Mouse (Mus musculus) forebrain, embryonic 10.5 days (tissue): ENCODE measurements around the gene Ddr1. TPM values are rescaled to one million over a fixed set of nuclear protein-coding genes. Genes with fewer than 3 reads are reported as not detected.

ENCODE experiments used
- DNase-seq: peaks from one replicate; pipeline ENCODE4 v3.0.0-alpha.2; 2017; ENCODE audit warnings: low spot score; ENCODE audit errors: extremely low spot score
- H3K27ac ChIP-seq: fragments of 300-500 bp; sonication (generic); 2 replicates; pipeline ENCODE4 v1.5.1; 2016; ENCODE audit warnings: mild to moderate bottlenecking
- H3K27me3 ChIP-seq: fragments of 300-500 bp; sonication (generic); 2 replicates; pipeline ENCODE4 v1.6.1; 2016; ENCODE audit warnings: mild to moderate bottlenecking; ENCODE audit not compliant: poor library complexity, severe bottlenecking
- H3K36me3 ChIP-seq: fragments of 300-500 bp; sonication (generic); replicated peaks from 2 replicates; pipeline ENCODE4 v1.6.1; 2016; ENCODE audit warnings: mild to moderate bottlenecking, moderate library complexity
- H3K4me1 ChIP-seq: fragments of 300-500 bp; sonication (generic); 2 replicates; pipeline ENCODE4 v1.6.1; 2016
- H3K4me3 ChIP-seq: fragments of 300-500 bp; sonication (generic); 2 replicates; pipeline ENCODE4 v1.5.1; 2016; ENCODE audit warnings: mild to moderate bottlenecking, moderate library complexity
- H3K9me3 ChIP-seq: fragments of 300-500 bp; sonication (generic); 2 replicates; pipeline ENCODE4 v1.6.1; 2016; ENCODE audit warnings: mild to moderate bottlenecking, moderate library complexity
- whole genome bisulfite sequencing: fragments of 180-500 bp; shearing (Covaris S2); methylation state at CpG from one replicate; pipeline ENCODE4 v1.1.7; 2016; 5-methylcytosine and 5-hydroxymethylcytosine counted together
- polyA plus RNA-seq: library from polyadenylated mRNA; unstranded; fragments of >200 nt; fragmentation: Nextera tagmentation; extraction: Ambion mirVana; gene quantifications from 2 replicates; pipeline ENCODE4 v1.2.1, GENCODE M21; 2016

The Ddr1 gene
- polyA plus RNA-seq, 1 experiment from 2014 or later, result 112 TPM

GRCm38 (mm10) chr17:35716114-35716513 lies 11.7 kb upstream of the Ddr1 start:
- Histone ChIP-seq H3K4me3 (no peak overlapping the region), H3K4me1 (peaks cover 31% of the 10 kb centered on the region), H3K27ac (no peak overlapping the region), H3K9me3 (peaks cover 6% of the 10 kb centered on the region; the same call in 1 of the 2 replicates), H3K36me3 (no peaks in the 10 kb centered on the region), H3K27me3 (no peaks in the 10 kb centered on the region; the same call in 1 of the 2 replicates)
- WGBS, result 92% methylated on average over 3 of the region's 3 CpGs
- no peak for DNase-seq

DNA sequence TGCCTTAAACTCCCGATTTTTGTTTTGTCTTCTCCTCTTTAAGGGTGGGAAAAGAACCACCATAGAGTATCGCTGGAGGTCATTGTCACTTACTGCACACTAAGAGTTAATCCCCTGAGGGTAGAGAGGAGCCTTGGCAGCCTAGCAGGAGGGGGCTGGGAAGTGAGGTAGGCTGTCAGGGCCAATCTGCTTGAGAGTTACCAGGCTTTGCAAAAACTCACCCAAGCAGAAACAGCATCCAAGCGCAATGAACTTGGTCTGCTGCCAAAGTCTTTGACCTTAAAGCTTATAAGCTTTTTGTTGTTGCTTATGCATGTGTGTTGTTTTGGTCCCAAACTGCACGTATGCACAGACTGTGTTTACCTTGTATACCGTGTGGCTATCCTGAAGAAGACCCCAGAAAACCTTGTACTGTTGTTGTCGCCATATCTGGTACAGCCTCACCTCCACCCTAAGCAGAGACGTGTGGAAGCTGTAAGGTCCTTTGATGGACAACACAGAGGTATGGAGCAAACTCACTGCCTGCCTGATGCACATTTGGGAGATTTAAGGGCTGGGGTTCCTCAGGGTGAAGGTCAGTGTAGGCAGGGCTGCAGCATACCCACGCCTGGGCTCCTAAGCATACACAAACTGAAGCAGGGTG lies 6.4 kb upstream of the Ddr1 start:
- 31% methylated on average over 8 of the region's 8 CpGs for WGBS
- H3K27me3 ChIP-seq, result no peaks in the 10 kb centered on the region
- H3K4me1 ChIP-seq, result peaks cover 42% of the 10 kb centered on the region
- H3K9me3 ChIP-seq, result no peaks in the 10 kb centered on the region
- peak; percentile 70 for DNase-seq
- peak overlapping the region; percentile 90 for H3K27ac ChIP-seq
- H3K36me3 ChIP-seq, result no peaks in the 10 kb centered on the region
- H3K4me3 ChIP-seq, result peak overlapping the region; percentile 29

GRCm38 (mm10) chr17:35708611-35709010 lies 4.2 kb upstream of the Ddr1 start:
- no peak overlapping the region for H3K4me3 ChIP-seq
- no peaks in the 10 kb centered on the region for H3K36me3 ChIP-seq
- H3K27me3 ChIP-seq, result peaks cover 6% of the 10 kb centered on the region
- WGBS, result 83% methylated on average over 2 of the region's 2 CpGs
- DNase-seq, result no peak
- H3K4me1 ChIP-seq, result peaks cover 64% of the 10 kb centered on the region
- H3K27ac ChIP-seq, result no peak overlapping the region
- no peaks in the 10 kb centered on the region for H3K9me3 ChIP-seq

- no peak for DNase-seq
- H3K27ac ChIP-seq, result no peak overlapping the region
- peaks cover 68% of the 10 kb centered on the region for H3K4me1 ChIP-seq
- peaks cover 7% of the 10 kb centered on the region for H3K27me3 ChIP-seq
- 72% methylated on average over 7 of the region's 7 CpGs for WGBS
- H3K36me3 ChIP-seq, result no peaks in the 10 kb centered on the region
- H3K4me3 ChIP-seq, result no peak overlapping the region
- no peaks in the 10 kb centered on the region for H3K9me3 ChIP-seq
Observed at GRCm38 (mm10) chr17:35707929-35708328, 3.5 kb upstream of the Ddr1 start.

DNA sequence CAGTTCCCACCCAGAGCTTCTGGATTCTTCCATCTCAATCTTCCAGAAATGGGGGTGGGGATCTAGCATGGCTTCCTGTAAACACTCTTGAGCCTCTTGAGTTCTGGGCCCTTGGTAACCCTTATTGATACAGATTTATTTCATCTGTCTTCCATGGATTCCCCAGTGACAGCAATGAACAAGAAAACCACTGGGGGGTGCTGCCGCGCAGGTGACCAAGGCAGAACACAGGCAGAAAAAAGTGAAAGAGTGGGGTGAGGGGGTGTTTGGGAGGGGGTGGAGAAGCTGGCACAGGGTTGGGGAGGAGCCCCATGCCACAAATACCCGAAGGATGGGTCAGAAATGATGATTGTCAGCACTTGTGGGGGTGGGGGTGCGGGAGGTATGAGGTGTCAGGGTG lies 1.4 kb upstream of the Ddr1 start:
- Histone ChIP-seq H3K27me3 (peaks cover 27% of the 10 kb centered on the region), H3K4me1 (peaks cover 72% of the 10 kb centered on the region), H3K36me3 (no peaks in the 10 kb centered on the region), H3K4me3 (no peak overlapping the region), H3K9me3 (no peaks in the 10 kb centered on the region), H3K27ac (peak overlapping the region; percentile 99)
- peak; percentile 51 for DNase-seq
- WGBS, result 23% methylated on average over 4 of the region's 4 CpGs

GRCm38 (mm10) chr17:35703751-35704271 lies 610 bp downstream of the Ddr1 start:
- H3K36me3 ChIP-seq, result peaks cover 12% of the 10 kb centered on the region
- DNase-seq, result peak; percentile 92
- H3K27ac ChIP-seq, result peak overlapping the region; percentile 99
- H3K4me3 ChIP-seq, result peak overlapping the region; percentile 64
- H3K4me1 ChIP-seq, result peaks cover 82% of the 10 kb centered on the region
- H3K27me3 ChIP-seq, result peaks cover 45% of the 10 kb centered on the region
- 0% methylated on average over 14 of the region's 14 CpGs for WGBS
- H3K9me3 ChIP-seq, result no peaks in the 10 kb centered on the region

DNA sequence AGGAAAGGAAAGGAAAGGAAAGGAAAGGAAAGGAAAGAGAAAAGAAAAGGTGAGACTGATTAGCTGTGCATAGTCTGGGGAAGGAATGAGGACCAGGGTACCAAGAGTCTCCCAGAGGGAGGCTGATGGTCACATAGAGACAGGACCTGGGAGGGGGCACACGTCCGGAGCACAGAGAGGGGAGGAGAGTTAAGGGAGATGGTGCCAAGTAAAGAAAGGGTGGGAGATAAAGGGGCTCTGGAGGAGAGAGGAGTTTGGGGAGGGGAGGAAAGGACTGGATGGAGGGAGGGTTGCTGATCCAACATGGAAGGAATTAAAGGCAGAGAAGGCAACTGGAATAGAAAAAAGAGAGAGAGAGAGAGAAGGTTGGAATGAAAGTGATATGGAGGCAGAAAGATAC lies 1.4 kb downstream of the Ddr1 start:
- Histone ChIP-seq H3K27me3 (peaks cover 49% of the 10 kb centered on the region), H3K9me3 (no peaks in the 10 kb centered on the region), H3K4me3 (peak overlapping the region; percentile 64), H3K36me3 (peaks cover 12% of the 10 kb centered on the region), H3K4me1 (peaks cover 86% of the 10 kb centered on the region), H3K27ac (peak overlapping the region; percentile 99)
- 5% methylated on average over 2 of the region's 2 CpGs for WGBS
- no peak for DNase-seq

- Histone ChIP-seq H3K9me3 (no peaks in the 10 kb centered on the region), H3K4me1 (peaks cover 88% of the 10 kb centered on the region), H3K27ac (peak overlapping the region; percentile 99), H3K4me3 (peak overlapping the region; percentile 64), H3K36me3 (peaks cover 12% of the 10 kb centered on the region), H3K27me3 (peaks cover 53% of the 10 kb centered on the region)
- WGBS, result 6% methylated on average over 4 of the region's 4 CpGs
- peak; percentile 41 for DNase-seq
Observed at GRCm38 (mm10) chr17:35702605-35703004, 1.8 kb downstream of the Ddr1 start.

DNA sequence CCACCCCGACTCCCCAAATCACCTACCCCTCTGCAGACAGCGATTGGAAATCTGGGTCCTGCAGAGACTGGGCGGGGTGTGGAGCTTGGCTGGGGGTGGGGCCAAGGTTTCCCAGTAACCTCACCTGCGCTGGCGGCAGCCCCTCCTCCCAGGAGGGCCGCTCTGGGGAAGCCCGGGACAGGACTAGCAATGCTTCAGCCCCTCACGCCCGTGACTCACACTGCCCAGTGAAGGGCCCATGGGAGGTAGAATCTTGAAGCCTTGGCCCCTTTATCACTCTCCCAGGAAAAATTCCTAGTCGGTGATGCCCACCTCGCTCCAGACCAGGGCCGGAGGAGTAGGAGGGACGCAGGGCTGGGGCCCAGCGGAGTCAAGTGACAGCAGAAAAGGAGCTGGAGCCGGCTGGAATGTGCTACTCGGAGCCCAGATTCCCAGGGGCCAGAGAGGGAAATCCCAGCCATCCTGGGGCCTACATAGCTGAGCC lies 2.4 kb downstream of the Ddr1 start:
- peaks cover 94% of the 10 kb centered on the region for H3K4me1 ChIP-seq
- peak; percentile 64 for DNase-seq
- peak overlapping the region; percentile 99 for H3K27ac ChIP-seq
- peaks cover 57% of the 10 kb centered on the region for H3K27me3 ChIP-seq
- H3K4me3 ChIP-seq, result peak overlapping the region; percentile 64
- WGBS, result under 1% methylated on average over 16 of the region's 16 CpGs
- no peaks in the 10 kb centered on the region for H3K9me3 ChIP-seq
- H3K36me3 ChIP-seq, result peaks cover 12% of the 10 kb centered on the region

- peak overlapping the region; percentile 64 for H3K4me3 ChIP-seq
- H3K27me3 ChIP-seq, result peaks cover 57% of the 10 kb centered on the region
- DNase-seq, result peak; percentile 50
- H3K4me1 ChIP-seq, result peaks cover 96% of the 10 kb centered on the region
- H3K9me3 ChIP-seq, result no peaks in the 10 kb centered on the region
- under 1% methylated on average over 16 of the region's 16 CpGs for WGBS
- peak overlapping the region; percentile 99 for H3K27ac ChIP-seq
- peaks cover 17% of the 10 kb centered on the region for H3K36me3 ChIP-seq
Observed at GRCm38 (mm10) chr17:35701203-35701977, 3.0 kb downstream of the Ddr1 start.

DNA sequence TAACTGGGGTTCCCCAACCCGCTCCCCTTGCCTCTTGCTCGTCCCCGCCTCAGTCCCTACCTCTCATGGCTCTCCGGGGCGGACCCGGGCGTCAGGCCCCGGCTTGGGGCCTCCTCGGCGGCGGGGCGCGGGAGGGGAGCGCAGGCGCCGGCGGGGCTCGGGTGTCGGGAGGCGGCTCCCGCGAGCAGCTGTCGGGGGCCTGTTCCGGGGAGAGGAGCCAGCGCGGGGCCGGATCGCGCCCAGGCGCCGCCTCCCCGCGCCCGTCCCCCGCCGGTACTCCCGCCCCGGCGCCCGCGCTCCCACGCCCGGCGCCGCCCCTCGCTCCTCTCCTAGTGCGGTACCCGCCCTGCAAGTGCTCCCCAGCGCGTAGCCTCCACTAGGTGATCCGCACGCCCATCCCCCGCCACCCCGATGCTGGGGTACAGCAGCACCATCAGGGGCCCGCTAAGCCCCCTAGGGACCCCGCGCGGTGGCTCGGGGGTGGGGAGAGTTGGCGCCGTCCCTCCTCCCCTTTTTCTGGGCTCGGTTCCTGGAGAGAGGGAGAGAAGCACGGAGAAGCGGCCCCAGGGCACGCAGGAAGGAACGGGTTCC lies 4.0 kb downstream of the Ddr1 start:
- peaks cover 26% of the 10 kb centered on the region for H3K36me3 ChIP-seq
- peaks cover 57% of the 10 kb centered on the region for H3K27me3 ChIP-seq
- peaks cover 87% of the 10 kb centered on the region for H3K4me1 ChIP-seq
- DNase-seq, result peak; percentile 46
- peak overlapping the region; percentile 64 for H3K4me3 ChIP-seq
- under 1% methylated on average over 61 of the region's 66 CpGs for WGBS
- H3K27ac ChIP-seq, result peak overlapping the region; percentile 99
- H3K9me3 ChIP-seq, result peaks cover 4% of the 10 kb centered on the region

DNA sequence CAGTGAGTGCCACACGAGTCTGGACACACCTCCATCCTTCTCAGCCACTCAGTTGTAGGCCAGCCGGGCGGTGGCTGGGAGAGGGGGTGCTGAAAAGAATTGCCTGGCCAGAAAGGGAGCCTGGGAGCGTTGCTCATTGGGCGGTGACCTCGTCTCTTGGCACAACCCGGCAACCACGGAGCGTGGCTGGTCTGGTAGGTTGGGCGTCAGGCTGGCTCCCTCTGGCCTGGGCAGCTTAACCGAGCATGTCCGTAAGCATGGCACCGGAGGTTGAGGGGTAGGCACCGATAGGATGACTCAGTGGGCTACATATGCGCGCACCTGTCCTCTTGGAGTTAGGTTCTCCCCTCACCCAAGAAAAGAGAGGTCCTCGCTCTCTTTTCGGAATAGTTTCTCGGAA lies 4.5 kb downstream of the Ddr1 start:
- DNase-seq, result peak; percentile 43
- Histone ChIP-seq H3K4me3 (peak overlapping the region; percentile 64), H3K4me1 (peaks cover 81% of the 10 kb centered on the region), H3K27me3 (peaks cover 57% of the 10 kb centered on the region), H3K36me3 (peaks cover 32% of the 10 kb centered on the region), H3K9me3 (peaks cover 10% of the 10 kb centered on the region), H3K27ac (peak overlapping the region; percentile 99)
- under 1% methylated on average over 19 of the region's 19 CpGs for WGBS
